Mouse (Mus musculus) retina, postnatal 7 days (tissue): Measurements from ENCODE around the gene Gabarap.

Experiments used
- DNase-seq: peaks from one replicate; pipeline ENCODE4 v3.0.0-alpha.2; 2012; ENCODE audit warnings: low read depth, low spot score

The Gabarap gene

DNA sequence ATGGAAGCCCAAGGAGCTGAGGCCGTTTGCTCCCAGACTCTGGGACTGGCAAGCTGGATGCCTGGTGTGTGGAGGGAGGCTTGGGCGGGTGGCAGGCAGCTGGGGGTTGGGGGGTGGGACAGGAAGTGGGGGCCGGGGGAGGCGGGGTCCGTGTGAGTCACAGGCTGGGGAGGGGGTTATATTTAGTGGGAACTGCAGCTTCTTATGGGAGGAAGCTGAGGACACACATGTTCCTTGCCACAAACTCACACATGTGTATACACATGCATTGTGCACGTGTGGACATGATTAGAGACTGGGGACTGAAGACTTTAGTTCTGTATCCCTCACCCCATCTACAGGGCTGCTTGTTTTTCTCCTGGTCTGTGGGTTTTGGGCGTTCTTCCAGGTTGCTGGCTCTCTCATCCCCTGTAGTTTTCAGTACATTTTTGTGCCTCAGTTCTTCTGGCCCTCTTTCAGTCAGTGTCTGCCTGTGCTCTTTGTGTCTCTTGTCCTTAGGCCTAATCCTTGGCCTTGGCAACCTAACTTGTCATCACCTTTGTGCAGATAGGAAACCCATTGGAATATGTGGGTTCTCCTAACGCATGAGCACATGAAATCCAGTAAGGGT is 29.2 kb downstream of the Gabarap start:
- no peak for DNase-seq

DNA sequence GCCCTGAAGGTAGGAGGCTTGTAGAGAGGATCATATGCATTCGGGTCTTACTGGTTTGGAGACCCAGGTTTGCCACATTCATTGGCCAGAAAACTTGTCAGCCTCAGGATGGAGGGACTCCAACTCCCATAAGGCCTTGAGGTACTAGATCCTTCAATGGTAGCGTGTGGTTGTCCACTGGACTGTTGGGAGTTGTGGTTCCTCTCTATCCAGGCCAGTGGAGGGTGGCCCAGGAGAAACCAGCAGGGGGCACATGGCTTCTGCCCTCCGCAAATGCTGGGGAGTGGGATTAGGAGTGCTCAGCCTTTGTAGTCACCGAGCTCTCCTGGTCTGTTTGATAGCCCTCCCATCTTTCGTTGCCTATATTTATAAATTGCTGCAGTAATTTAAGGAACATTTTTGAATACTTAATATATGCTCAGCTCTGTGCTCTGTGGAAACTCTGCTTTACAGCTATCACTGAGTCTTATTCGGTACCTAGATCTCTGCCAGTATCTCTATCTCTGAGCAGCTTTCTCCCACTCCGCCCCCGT is 29.9 kb downstream of the Gabarap start:
- peak; percentile 78 for DNase-seq

DNA sequence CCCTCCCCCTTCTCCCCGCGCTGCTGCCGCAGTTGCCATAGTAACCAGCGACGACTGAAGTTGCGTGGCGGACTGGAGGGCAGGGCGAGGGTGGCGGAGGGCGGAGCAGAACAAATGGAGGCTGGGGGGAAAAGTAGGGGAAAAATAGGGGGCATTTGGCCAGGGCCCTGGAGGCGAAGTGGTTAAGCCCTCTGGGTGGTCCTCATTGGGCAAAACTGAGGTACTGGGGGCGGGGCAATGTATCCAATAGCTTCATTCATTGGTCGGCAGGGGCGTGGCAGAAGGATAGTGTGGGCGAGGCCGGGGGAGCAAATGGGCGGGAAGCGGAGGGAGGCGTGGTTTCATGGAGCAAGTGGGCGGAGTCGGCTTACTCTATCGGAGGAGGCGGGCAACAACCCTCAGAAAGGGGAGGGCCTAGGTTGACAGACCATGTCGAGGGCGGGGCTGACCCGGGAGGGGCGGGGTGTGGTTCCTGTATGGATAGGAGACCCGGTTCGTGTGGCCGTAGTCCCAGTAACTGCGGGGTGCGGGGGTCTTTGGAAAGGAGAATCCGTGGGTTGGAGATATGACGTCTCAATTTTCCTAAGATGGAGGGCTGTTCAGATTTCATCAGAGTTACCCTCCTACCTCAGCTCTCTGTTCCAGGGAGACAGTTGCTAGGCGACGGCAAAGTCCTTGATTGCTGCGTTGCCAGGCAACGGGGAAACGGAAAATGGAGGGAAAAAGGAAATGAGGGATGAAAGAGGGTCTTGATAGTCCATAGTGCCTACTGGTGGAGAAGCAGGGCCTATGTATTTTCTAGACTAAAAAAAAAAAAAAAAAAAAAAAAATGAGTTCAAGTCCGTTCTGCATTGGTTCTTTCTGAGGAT is 30.6 kb downstream of the Gabarap start:
- peak; percentile 98 for DNase-seq

DNA sequence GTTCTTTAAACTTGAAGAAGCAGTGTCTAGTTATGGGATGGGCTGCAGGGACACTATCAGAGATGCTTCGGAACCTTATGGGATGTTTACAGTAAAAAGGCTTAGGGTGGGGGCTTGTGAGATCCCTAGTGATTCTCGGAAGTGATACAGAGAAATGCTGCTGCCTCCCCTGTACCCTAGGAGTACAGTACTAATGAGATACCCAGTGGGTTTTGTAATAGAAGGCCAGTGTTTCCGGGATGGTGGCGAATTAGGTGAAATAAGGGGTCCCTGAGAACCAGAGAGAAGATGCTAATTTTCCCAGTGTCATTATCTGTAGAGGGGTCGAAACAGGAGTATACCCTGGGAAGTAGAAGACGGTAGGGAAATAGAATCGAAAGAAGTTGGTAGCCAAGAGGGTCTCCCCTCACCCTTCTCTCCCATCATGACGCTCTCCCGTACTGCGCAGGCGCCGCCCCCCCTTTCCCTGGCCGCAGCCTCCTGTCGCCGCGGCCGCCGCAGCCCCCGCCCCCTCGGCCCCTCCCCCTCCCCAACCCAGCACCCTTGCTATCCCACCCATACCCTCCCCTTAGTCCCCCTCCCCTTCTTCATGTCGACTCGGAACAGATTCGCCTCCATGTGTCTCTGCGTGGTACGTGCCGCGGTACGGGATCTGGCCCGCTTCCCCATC is 32.7 kb downstream of the Gabarap start:
- no peak for DNase-seq

DNA sequence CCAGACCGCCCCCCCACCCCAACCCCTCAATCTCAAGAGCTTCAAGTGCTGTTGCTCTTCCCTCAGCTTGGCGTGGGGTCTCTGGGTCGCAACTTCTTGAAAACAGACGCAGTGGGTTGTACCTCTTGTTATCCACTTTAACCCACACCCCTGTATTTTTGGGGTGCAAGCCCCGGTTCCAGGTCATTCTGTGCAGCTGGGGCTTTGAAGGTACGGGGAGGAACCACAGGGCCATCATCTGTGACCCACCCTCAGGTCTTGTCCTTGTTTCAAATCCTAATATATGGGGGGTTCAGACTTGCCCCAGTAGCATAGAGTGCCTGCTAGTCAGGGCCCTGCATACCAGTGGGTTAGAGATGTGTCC is 33.2 kb downstream of the Gabarap start:
- DNase-seq = no peak

DNA sequence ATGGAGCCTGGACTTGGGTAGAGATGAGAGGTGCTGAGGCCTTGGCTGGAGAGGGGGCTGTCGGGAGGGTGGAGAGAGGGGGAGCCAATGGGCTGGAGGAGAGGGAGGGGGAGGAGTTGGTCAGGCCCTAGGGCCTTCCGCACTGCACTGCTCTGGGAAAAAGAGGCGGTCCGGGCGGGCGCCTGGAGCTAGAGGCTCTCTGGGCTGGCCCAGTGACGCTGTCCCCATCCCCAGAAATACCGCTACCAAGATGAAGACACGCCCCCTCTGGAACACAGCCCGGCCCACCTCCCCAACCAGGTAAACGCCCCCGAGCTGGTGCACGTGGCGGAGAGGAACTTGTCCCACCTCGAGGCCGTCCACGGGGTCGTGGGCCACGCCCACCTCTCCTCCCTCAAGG is 35.7 kb downstream of the Gabarap start:
- DNase-seq = no peak

DNA sequence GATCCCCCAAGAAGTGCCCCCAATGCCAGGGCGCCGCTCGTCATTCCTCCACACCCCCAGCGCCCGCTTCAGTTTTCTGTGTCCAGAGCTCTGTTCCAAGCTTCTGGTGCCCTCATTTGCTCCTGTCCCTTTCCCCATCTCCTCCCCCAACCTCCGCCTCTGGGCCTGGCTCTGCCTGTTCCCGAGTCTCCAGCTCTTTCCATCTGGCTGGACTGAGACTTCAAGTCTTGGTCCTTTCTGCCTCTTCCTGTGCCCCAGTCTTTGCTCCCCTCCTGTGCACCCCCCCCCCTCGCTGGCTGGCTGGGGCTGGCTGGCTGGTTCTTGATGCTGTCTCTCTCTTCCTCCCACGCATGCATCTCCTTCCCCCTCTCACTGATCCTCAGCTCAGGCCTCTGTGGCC is 36.5 kb downstream of the Gabarap start:
- DNase-seq = no peak

DNA sequence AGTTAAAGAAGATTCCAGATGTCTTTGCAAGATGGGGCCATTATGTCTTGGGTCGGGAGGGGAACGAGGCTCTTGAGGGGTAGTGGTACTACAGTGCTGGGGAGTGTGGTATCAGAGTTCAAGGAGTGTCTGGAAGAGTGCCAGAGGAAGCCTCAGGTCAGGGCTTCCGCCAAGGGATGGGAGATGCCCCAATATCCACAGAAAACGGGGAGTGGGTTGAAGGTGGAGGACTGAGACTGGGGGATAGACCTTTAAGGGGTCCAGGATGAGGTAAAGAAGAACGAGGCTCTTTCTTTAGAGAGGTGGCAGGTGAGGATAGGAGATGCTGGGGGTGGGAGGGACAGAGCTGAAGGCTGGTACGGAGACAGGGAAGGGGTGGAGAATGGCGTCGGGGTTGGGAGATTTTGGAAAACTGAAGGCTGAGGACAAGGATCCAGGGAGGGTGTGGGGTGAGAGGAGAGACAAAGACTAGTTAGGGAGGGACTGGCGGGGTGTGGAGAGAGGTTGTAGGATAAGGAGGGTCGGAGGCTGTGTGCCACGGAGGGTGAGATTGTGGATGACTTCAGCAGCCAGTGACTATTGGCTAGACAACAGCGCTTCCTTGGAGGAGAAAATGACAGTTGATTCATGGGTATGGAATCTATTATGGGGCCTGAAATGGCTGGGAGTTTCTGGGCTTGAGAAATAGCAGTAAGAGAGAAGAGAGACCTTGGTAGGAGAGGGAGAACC is 37.6 kb downstream of the Gabarap start:
- DNase-seq = no peak

DNA sequence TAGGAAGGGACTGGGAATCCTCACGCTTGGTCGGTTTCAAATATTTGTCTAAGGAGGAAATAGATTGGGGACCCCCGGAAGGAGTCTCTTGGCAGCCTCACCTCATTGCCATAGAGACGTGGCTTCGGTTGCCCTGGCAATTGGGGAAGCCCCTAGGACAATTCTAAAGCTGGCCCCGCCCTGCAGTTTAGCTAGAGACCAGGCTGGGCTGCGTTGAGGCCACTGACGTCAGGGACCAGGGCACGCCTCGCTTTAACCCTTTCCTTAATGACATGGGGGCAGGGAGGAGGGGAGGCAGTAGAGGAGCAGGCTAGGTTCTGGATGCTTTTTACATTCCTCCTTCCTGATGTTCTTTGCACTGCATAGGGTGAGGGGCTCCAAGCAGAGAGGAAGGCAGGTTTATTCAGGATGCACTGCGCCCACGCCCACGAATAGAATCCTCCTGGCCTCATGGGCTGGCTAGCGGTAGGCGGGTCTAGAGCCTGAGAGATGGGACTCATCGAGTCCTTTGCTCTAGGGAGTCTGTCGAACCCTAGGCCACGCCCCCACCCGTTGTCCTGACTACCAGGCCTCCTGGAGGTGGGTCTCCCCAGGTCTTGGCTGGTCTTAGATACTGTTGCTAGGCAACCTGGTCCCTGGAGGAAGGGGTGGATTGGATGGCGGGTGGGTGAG is 38.3 kb downstream of the Gabarap start:
- peak; percentile 51 for DNase-seq

DNA sequence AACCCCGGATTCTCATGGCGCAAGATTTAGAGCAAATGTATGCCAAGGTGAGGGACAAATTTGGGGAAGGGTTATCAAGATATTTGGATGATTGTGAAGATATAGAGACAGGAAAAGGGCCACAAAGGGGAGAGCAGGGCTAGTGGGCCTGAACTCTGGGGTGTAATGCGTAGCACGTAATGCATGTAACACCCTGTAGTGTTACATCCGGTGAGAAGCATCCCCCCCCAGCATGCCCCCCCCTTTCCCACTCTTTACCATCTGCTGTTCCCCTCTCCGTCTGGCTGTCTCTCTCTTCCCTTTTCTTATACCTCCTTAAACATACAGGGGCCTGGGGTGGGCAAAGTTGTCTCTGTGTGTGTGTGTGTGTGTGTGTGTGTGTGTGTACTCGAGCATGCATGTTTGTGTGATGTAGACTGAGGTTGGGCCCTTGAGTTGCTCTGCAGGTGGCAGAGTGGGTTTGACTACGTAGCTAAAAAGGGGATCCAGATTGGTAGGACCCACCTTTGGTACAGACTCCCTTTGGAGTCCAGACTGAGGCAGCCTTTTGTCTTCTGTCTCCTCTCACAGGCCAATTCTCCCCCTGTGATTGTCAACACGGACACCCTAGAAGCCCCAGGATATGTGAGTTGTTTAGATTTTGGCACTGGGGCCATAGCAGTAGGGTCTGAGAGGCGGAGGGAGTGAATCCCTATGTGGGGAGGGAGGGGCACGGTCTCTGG is 39.0 kb downstream of the Gabarap start:
- no peak for DNase-seq

DNA sequence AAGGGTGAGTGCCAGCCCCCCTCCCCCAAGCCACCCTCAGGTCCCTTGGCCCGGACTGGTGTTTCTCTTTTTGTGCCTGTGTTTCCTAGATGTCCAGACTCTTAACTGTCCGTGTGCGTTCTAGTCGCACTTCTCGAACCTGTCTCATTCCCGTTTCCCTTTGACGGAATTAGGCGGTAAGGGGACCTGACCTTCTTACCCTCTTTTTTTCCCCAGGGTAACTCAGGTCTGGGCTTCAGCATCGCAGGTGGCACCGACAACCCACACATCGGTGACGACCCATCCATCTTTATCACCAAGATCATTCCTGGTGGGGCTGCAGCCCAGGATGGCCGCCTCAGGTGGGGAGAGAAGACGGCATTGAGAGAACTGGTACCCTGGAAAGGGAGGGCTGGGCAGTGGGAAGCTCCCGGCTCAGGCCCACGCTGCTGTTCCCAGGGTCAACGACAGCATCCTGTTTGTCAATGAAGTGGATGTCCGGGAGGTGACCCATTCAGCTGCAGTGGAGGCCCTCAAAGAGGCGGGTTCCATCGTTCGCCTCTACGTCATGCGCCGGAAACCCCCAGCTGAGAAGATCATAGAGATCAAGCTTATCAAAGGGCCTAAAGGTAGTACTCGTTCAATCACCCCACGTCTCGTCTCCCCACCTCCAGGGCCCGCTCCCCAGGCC is 39.8 kb downstream of the Gabarap start:
- DNase-seq = no peak

DNA sequence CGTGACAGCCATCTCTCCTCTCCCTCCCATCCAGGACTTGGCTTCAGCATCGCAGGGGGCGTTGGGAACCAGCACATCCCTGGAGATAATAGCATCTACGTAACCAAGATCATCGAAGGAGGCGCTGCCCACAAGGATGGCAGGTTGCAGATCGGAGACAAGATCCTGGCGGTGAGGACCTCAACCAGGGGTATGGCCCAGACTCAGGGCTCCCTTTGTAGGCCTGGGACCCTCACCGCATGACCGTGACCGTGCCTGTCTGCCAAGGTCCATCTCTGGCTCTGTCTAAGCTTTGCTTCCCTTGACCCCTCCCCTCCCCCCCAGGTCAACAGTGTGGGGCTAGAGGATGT is 40.4 kb downstream of the Gabarap start:
- no peak for DNase-seq

DNA sequence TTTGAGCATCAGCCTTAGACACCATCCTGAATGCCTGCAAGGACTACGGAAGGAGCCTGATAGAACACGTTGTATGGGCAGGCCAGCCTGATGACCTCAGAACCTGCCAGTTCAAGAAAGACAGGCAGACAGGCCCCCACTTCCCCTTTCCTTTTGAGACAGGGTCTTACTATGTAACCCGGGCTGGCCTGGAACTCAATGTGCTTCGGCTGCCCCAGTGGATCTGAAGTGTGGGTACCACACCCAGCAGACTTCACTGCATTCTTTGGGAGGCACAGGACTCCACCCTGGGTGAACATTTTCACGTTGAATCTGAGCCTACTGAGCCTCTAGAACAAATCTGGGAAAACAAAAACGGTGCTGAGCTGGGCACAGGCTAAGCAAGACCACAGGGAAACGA is 47.2 kb downstream of the Gabarap start:
- DNase-seq = no peak

DNA sequence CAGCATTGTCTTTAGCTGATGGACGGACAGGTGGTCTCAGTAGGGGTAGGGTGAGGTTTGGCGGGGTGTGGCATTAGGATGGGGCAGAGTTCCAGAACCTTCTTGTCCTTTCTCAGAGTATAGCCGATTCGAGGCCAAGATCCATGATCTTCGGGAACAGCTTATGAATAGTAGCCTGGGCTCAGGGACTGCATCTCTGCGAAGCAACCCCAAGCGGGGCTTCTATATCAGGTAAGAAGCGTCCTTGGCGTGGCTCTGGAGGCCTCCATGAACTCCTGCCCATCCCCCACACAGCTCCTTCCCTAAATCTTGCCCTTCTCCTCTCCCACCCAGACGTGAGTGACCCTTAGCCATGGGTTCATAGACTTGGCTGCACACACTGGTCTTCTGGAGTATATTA is 48.7 kb downstream of the Gabarap start:
- no peak for DNase-seq

DNA sequence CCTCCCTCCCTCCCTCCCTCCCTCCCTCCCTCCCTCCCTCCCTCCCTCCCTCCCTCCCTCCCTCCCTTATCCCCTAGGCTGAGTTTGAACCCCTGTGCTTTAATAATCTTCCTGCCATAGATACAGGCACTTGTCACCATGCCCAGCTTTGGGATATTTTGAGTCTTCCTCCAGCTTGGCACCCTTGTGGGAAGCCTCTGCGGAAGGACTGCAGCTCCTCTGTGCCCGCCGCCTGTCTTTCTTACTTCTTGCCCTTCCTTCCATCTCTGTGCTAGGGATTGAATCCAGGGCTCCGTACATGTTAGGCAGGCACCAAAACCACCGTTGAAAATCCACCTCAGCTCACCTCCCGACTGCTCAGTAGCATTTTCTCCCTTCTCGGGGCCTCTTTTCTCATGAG is 49.2 kb downstream of the Gabarap start:
- no peak for DNase-seq

DNA sequence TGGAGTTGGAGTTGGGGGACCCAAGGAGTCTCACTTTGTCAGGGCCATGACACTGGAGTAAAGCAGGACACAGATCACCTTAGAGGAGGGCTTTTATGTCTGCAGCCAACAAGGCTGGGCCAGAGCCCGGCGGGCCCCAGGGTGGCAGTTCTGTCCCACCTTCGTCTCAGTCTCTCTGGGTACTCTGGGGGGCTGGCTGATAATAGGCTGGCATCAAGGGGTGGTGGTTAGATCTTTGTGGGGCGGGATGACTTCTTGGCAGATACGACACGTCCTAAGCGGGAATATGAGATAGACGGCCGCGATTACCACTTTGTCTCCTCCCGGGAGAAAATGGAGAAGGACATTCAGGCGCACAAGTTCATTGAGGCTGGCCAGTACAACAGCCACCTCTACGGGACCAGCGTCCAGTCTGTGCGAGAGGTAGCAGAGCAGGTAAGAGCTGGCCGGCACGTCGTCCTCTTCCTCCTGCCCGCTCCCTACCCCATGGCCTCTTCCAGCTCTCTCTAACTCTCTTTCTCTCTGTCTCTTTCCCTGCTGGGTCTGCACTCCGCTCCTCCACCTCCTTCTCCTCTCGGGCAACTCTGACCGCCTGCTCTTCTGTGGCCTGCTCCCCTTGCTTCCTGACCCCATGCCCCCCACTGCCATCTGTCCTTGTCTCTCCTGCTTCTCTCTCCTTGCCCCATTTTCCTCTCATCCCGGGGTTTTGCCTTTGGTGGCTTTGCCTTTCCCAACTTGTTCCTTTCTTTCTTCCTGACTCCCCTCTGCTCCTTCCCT is 51.6 kb downstream of the Gabarap start:
- no peak for DNase-seq

DNA sequence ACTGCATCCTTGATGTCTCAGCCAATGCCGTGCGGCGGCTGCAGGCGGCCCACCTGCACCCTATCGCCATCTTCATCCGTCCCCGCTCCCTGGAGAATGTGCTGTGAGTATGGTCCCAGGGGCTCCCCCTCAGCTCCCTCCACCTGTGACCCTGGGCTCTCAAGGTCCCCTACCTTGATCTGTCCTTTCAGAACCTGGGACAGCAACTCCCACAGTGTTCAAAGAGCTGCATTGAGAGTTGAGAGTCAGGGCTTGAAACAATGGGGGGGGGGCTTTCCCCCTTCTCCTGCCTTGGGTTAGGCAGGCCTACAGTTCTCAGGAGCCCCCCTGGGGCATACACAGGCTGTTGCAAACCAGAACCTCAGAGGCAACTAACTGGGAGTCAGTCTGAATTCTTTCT is 52.7 kb downstream of the Gabarap start:
- DNase-seq = no peak
